Mouse (Mus musculus) thymus, postnatal 14 days (tissue): ENCODE data around the gene Rbm26.

Experiments
- DNase-seq: peaks from one replicate; pipeline ENCODE4 v3.0.0; 2021

Gene Rbm26

GRCm38 (mm10) chr14:105085332-105085993 is 91.7 kb downstream of the Rbm26 start:
- DNase-seq = no peak

GRCm38 (mm10) chr14:105084757-105085330 is 92.3 kb downstream of the Rbm26 start:
- DNase-seq = no peak

- DNase-seq = no peak
These were observed 93.0 kb downstream of the Rbm26 start for GRCm38 (mm10) chr14:105084106-105084505.

GRCm38 (mm10) chr14:105074776-105075175 is 102.4 kb downstream of the Rbm26 start:
- no peak for DNase-seq

- no peak for DNase-seq
These were observed 102.8 kb downstream of the Rbm26 start for GRCm38 (mm10) chr14:105074376-105074775.

DNA sequence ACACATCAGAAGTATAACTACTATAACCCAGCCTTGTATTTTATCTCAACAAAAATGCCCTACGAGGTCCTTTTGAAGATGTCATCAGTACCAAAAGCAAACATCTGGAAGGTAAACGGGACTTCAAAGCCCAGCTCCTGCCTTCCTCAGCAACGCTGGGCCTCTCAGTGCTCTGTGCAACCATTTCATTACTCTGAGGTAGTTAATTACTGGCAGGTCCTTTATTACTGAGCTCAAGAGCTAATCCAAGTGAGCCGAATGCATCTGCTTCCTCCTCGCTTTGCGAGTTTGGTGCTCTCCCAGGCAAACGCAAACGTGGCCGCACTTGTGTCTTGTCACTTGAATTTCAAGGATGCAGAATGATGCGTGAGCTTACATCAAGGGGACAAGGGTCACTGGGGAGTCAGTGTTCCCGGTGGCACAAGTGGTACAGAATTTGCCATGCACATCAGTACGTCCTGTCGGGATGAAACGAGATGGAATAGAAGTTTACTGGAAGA is 106.1 kb downstream of the Rbm26 start:
- DNase-seq = no peak

GRCm38 (mm10) chr14:105070258-105071009 is 106.7 kb downstream of the Rbm26 start:
- DNase-seq = no peak

- DNase-seq = no peak
These were observed 109.1 kb downstream of the Rbm26 start for GRCm38 (mm10) chr14:105068060-105068459.

DNA sequence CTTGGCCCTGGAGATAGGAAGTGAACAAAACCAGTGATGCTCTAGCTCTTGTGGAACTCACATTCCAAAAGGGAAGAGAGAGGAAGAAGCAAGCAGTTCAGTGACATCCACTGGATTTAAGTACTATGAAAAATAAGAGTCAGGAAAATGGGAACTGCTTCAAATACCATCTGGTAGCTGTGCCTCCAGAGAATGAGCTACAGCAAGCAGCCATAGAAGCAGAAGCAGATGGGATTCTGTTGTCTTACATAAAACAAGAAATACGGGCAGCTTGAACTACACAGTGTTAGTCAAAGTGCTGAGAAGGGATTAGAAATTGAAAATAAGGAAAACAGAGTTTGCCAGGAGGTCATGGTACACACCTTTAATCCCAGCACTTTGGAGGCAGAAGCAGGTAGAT is 112.9 kb downstream of the Rbm26 start:
- DNase-seq = no peak

DNA sequence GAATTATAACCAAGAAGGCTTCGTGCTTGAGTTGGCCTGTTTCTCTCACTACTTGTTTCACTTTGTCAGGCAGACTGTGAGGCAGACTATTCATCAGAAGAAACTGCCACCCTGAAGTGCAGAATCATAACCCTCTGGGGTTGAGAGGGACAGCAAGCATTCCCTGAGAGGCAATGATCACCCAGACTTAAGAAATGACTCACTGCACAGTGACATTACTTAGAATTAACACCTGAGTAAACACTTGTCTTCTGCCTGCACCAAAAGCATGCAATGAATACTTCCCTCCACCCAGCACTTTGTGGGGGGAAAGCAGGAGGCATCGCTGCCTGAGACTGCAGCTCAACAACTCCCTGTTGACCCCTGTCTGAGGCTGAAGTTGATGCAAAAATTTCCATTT is 115.9 kb downstream of the Rbm26 start:
- DNase-seq = no peak

- DNase-seq = no peak
These were observed 119.2 kb downstream of the Rbm26 start for GRCm38 (mm10) chr14:105057934-105058333.
